Mouse (Mus musculus) A20 (cell line): ENCODE data around the gene Olfr554.
"Not testable (repeated sequence)": the region's sequence is repeated elsewhere in the genome, so short reads cannot be mapped to it uniquely, and the experiment has no call there.

ENCODE experiments used
- DNase-seq: peaks from one replicate; pipeline ENCODE4 v3.0.0-alpha.2; 2011; ENCODE audit warnings: low read depth, low spot score

Gene Olfr554

DNA sequence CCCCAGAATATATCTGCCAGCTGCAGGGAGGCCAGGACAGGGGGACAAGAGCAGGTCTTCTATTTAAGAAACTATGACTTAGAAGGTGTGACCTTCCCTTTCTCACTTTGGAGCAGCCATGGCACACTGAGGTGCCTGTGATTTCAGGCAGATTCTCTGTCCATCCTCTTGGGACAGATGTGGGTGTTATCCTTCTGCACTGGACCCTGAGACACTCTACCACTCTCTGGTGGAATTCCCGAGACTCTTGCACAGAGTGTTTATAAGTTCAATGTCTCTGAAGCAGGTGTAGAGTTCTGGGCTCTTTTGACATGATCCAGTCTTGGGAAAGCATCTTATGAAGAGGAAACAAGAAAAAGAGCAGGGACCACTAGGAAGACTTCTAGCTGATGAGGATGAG lies at the start of gene Olfr554:
Gene Olfr554 (plus strand): TSS at position 301 of the 400 bp plus-strand sequence.
- no peak for DNase-seq

DNA sequence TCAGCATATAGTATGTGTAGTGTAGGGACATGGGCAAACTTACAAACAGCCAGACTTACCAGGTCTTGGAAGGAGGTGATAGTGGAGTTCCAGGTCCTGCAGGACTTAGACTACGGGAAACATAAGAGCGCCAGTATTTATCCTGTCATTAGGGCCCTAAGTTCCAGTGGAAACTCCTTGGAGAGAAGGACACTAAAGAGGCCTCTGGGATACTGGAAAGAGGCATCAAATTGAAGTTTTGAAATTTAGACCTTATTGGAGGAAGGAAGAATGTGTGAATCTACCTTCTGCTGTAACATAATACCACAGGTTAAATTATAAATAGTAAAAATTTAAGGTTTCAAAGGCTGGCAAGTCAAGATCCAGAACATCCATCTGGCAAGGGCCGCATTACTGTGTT lies 46.4 kb upstream of the Olfr554 start, which contains the start of gene Olfr551:
Gene Olfr551 (minus strand): TSS at position 101 of the 400 bp plus-strand sequence.
- DNase-seq: no peak

DNA sequence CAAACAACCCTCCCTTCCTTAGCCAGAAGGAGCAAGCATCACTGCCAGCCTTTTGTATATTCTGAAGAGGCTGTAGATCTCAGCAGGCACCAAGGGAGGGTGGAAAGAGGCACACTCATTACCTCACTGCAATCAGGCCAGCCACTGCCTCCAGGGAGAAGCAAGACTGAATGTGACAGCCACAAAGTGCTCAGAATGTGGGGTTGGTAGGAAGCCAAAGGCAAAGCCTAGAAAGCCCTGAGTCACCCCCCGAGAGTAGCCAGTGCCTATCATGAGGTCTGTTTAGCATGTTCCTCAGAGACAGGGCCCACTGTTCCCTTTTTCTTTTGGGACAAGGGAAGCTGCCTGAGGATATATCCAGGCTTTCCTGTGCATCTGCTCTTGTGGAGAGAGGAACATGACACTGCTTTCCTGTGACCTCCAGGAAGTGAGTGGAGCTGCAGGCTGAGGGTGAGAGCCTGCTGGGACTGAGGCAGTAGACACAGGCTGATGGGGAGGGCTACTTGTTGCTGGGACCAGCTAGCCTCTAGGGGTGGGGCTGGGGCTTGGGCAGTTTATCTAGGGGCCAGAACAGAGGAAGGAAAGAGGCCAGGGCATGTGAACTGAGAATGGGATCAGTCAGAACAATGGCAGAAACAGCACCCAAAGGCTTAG lies 40.7 kb upstream of the Olfr554 start, which contains the start of gene Olfr552:
Gene Olfr552 (plus strand): TSS at position 393 of the 654 bp plus-strand sequence.
- no peak for DNase-seq

DNA sequence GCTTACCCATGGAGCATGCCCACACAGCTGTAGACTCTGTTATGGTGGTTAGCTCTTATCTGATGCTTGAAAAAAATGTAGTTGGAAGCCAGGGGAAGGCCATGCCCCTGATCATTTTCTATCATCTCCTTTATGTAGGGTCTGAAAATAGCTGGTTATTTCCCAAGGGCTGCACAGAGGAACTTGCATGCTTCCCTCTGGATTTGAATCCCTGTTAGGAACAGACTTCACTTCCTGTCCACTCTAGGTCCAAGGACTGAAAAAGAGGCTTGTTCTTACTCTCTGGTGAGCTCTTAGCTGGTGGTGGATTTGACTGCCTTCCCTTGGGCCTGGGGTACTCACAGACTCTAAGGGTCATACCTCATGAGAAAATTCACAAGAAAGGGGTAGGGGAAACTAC lies 20.1 kb upstream of the Olfr554 start, which contains the start of gene Olfr553:
Gene Olfr553 (minus strand): TSS at position 101 of the 400 bp plus-strand sequence.
- DNase-seq: no peak

DNA sequence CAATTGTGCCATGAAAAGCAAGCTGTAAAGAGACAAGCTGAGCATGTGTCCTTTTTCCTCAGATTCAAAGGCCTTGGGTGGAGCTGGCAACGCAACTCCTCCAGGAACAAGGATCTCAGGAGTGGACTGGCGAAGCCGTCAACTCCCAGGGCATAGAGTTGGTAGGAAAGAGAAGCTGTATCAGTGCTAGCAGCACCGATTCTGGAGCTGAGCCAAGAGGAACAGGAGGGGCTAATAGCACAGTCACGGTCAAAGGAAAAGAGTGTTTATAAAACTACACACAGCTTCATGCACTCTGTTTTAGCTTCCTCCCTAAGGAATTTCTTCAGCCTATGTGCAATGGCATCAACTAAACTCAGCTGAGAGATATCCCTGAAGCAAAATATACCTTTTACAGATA lies 18.6 kb upstream of the Olfr554 start:
- no peak for DNase-seq

DNA sequence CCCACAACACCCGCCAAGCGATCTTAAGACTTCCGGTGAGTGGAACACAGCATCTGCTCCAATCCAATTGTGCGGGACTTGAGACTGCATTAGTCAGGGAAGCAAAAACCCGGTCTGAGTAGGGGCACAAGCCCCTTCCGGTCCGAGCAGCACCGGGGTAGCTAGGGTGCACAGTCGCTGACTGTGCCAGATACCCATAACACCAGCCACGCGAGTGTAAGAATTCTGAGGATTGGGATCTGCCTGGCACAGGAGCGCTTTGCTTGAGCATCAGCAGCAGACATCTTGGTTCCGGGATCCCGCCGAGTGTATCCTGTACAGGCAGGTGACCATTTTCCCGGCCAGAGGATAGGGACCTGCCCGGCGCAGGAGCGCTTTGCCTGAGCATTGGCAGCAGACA lies 17.9 kb upstream of the Olfr554 start:
- not testable (repeated sequence) for DNase-seq

DNA sequence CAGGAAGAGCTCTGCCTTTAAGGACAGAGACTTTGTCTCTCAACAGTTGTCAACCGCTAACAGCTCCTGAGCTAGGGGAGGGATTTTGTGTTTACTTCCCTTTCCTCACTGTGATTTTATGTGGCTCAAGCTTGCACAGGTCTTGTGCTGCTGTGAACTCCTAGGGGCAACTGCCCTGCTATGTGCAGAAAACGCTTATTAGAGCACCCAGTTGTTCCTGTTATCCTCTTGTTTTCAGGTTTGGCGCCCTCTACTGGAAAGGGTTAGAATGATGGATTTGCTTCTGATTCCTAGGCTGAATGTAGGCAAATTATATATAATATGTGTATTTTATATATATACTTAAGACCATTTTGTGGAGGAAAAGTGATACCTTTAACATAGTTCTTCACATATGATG lies 1.6 kb upstream of the Olfr554 start:
- peak; percentile 53 for DNase-seq

DNA sequence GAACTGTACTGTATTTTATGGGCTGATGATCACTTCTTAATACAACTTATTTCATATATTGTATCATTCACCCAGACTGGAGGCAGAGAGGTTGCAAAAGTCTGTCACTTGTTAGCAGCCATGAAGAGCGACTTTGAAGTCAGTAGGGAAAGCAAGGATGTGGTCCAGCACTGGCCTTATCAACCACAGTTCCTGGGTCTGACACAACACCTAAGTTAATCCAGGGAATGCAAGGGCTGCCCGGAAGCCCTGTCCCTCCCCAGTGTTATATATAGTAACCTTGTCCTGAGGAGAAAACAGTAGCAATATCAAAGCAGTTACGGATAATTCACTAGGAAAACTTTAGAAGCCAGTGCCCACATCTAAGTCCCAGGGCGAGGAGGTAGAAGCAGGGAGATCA lies 6.7 kb downstream of the Olfr554 start:
- DNase-seq: not testable (repeated sequence)

DNA sequence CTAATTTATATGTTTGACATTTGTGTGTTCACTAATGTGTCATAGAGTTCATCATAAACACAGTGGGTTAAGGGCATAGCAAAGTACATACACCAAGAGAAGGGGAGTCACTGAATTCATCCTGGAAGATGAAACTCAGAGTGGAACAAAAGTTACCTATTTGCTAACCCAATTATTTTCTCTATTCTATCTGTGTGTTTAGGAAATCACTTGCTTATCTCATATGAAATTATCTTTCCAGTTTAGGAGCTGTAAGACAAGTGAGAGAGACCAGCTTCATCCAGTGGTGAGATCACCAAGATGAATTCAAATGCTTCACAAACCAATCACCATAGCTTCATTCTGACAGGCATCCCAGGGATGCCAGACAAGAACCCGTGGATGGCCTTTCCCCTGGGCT lies 20.3 kb downstream of the Olfr554 start, which contains the start of gene Olfr555:
Gene Olfr555 (plus strand): TSS at position 301 of the 400 bp plus-strand sequence.
- DNase-seq: no peak

DNA sequence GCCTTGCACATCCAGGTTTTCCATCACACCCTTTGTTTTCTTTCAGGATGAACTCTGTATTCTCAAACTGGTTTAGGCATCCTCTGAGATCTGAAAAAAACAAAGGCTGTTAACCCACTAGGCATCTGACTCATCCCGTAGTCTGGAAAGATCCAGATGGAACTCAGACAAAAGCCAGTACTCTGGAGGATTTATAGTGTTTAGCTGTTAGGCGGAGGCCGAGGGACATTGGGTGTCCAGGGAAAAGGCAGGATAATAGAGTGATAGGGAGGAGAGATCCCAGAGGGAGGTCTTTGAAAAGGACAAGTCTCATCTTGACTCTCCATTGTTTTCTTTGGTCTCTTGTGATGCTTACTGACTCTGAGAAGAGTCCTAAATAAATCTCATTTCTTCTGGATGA lies 26.4 kb downstream of the Olfr554 start, which contains the start of gene Olfr556:
Gene Olfr556 (plus strand): TSS at position 301 of the 400 bp plus-strand sequence.
- no peak for DNase-seq

DNA sequence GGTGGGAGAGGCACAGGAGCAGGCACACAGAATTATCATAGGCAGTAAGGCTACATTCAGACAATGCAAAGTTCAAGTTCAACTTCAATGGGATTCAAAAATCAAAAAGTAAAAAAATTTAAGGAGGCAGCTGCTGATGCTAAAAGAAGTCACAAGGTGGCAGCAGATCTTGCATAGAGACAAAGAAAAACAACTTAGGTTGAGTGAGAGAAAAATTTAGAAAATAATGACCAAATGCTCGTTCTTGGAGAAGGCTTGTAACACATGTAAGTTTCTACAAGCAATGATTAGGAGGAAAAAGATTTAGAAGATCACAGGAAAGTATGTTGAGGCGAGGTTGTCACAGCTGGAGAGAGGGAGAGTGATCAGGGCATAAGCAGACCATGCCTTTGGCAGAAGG lies 27.1 kb downstream of the Olfr554 start:
- DNase-seq: peak; percentile 37

DNA sequence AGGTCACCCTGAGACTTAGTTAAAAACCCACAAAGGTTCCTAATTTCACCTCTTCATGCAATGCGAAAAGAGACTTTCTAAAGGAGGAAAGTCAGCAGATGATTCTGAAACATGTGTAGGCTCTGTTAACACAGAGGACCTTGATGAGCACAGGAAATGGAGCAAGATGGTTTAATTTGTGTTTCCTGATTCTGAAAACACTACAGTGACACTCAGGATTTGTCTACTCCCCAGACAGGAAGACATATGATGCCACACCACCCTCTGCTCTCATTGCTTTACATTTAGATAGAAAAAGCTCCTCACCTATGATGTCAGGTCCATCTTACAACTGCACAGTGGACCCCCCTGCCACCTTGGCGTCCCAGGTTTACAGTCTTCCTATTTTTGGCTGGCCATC lies 38.0 kb downstream of the Olfr554 start:
- no peak for DNase-seq

DNA sequence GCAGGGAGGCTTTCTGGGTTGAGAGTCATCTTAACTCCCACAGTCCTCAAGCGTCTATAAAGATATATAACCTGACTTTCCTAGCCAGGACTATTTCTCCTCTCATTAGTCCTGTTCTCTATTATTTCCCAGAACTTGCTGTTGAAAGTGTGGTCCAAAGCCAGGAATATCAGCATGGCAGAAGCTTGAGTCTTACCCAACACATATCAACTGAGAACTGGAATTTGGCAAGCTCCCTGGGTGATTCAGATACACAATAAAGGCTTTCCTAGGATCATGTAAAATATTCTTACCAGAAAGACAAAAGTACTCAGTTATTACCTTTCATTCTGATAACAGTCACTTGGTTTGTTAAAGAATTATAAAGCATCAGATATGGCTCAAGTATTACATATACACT lies 43.7 kb downstream of the Olfr554 start:
- DNase-seq: no peak

DNA sequence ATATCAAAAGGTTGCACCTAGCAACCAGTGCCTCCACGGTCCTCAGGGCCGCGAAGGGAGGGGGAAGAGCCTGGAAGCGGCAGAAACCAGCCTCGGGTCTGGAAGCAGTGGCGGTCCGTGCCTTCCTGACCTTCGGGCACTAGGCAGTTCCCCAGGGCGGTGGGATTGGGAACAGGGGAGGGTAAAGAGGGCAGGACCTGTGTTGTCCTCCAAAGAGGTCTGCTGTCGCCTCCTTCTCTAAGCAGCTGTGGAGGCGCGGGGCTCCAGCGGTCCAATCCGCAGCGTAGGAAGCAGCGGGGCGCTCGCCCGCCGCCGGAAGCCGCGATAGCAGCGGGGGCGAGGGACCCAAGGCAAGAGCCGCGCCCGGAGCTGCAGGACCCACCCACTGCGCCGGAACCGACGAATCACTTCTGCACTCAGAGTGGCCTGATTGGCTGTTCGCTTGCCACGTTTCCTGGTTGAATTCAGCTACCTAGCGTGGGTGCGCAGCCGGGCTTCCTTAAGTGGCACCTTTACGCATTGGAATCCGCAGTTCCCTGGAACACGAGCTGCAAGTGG lies 48.8 kb downstream of the Olfr554 start, which contains the start of gene Trim68:
Gene Trim68 (minus strand): TSS at position 384 of the 558 bp plus-strand sequence.
- peak; percentile 94 for DNase-seq
